Mouse (Mus musculus) E14TG2a.4 (cell line): ENCODE data around the gene Chmp4b.

Experiments used
- CTCF ChIP-seq: conservative IDR thresholded peaks from 2 replicates; pipeline ENCODE4 v1.5.1; 2014; ENCODE audit warnings: low read length
- NANOG ChIP-seq: IDR thresholded peaks from 2 replicates; pipeline ENCODE4 v1.6.1; 2014; ENCODE audit warnings: borderline replicate concordance, low read length, mixed read lengths
- POU5F1 ChIP-seq: IDR thresholded peaks from 2 replicates; pipeline ENCODE4 v1.6.1; 2014; ENCODE audit warnings: low read length, borderline replicate concordance

- TF ChIP-seq CTCF (no peak), NANOG (no peak), POU5F1 (no peak)
Measured at GRCm38 (mm10) chr2:154680337-154680736, 28.8 kb downstream of the Chmp4b start.
